Mouse (Mus musculus): ENCODE data around the gene Npdc1. TPM values are rescaled to one million over a fixed set of nuclear protein-coding genes. Genes with fewer than 3 reads are reported as not detected.

Npdc1 gene
- polyA plus RNA-seq, 1 experiment, result 32.5 TPM

DNA sequence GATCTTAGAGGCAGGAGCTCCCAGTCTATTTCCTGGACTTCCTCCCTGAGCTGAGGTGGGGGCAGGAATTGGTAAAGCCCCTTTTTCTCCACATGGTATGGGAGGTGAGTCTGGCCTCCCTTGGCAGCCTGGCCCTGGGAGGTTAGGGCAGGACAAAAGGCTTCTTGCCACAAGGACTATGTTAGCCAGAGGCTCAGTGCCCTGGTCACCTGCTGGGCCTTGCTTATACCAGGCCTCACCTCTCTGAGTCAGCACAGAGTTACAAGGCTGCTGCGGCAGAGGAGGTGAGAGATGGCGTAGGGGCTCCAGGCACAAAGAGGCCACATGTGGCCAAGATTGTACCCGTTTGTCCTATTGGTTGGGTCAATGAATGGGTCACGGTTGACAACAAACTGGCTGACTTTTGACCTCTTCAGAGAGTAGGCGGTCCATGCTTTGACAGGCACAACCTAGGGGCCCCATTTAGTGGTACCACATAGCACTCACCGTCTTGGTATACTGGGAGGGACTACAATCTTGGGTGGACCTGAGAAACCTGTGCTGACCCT, 32.2 kb downstream of the Npdc1 start:
- Histone ChIP-seq H3K27ac (replicated peaks; ENCODE audit: low read depth, low read length) (no peak overlapping the region), H3K4me1 (ENCODE audit: control insufficient read depth, insufficient read depth, insufficient read length, low read length) (peaks cover 2% of the 10 kb centered on the region; the same call in 1 of the 2 replicates), H3K4me3 (ENCODE audit: insufficient read depth, low read depth, low read length) (no peak overlapping the region)

DNA sequence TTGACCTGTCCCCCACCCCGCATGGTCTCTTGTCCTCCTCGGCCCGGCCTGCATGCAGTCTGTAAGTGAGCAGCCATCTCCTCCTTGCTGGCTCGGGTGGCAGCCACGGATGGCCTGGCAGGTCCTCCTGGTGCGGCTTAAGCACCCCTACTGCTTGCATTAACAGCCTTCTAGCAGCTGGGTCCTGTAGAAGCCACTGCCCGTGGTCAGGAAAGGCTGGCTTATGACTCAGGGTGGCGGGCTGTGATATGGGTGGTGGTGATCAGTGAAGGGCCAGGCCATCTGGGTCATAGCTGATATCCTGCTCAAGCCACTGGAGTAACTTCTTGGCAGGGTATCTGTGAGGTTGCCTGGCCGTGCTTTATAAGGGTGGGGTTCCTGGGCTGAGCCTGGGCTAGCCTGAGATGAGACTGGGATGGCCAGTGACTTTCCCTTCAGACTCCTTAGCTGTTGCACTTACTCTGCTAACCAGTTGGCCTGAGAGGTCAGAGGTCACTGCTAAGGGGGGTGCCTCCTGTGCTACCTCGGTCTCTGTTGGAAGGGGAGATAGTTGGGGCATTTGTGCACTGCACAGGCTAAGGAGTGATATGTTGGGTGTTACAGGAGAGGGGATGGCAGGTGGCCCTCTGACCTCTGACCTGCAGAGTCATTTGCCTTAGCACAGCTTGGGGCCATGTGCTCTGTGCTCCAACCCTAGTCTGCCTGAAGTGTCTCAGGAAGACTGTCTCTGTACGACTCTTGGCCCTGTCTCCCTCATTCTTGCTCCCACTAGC, 33.4 kb downstream of the Npdc1 start:
- no peak overlapping the region for H3K4me3 ChIP-seq (ENCODE audit: insufficient read depth, low read depth, low read length)
- no peak overlapping the region for H3K27ac ChIP-seq (replicated peaks; ENCODE audit: low read depth, low read length)
- peaks cover 2% of the 10 kb centered on the region; the same call in 1 of the 2 replicates for H3K4me1 ChIP-seq (ENCODE audit: control insufficient read depth, insufficient read depth, insufficient read length, low read length)

DNA sequence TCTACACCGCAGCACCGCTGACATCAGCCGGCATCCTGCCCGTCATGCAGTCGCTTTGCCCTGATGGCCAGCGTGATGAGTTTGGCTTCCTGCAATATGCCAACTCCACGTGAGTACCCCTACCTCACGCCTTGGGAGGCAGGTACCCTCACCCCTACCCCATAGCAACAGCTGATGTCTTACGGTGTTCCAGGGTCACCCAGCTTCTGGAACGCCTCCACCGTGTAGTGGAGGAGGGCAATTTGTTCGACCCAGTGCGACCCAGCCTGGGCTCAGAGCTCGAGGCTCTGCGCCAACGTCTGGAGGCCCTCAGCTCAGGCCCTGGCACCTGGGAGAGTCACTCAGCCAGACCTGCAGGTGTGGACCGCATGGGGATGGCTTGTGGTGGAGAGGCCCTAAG, 34.0 kb downstream of the Npdc1 start:
- no peak overlapping the region for H3K4me3 ChIP-seq (ENCODE audit: insufficient read depth, low read depth, low read length)
- H3K27ac ChIP-seq (replicated peaks; ENCODE audit: low read depth, low read length), result no peak overlapping the region
- H3K4me1 ChIP-seq (ENCODE audit: control insufficient read depth, insufficient read depth, insufficient read length, low read length), result peaks cover 2% of the 10 kb centered on the region; the same call in 1 of the 2 replicates

DNA sequence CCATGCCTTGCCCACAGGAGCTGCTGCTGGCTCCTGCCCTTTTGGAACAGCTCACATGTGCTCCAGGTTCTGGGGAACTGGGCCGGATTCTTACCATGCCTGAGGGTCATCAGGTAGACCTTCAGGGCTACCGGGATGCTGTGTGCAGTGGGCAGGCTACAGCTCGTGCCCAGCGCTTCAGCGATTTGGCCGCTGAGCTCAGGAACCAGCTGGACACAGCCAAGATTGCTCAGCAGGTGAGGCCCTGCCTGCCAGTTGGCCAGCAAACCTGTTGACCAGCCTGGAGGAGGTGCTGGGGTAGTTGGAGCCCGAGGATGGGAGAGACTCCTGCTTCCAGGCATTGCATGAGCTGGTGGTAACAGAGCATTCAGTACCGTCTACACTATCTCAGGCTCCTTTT, 35.1 kb downstream of the Npdc1 start:
- Histone ChIP-seq H3K27ac (replicated peaks; ENCODE audit: low read depth, low read length) (no peak overlapping the region), H3K4me3 (ENCODE audit: insufficient read depth, low read depth, low read length) (no peak overlapping the region), H3K4me1 (ENCODE audit: control insufficient read depth, insufficient read depth, insufficient read length, low read length) (no peaks in the 10 kb centered on the region)

DNA sequence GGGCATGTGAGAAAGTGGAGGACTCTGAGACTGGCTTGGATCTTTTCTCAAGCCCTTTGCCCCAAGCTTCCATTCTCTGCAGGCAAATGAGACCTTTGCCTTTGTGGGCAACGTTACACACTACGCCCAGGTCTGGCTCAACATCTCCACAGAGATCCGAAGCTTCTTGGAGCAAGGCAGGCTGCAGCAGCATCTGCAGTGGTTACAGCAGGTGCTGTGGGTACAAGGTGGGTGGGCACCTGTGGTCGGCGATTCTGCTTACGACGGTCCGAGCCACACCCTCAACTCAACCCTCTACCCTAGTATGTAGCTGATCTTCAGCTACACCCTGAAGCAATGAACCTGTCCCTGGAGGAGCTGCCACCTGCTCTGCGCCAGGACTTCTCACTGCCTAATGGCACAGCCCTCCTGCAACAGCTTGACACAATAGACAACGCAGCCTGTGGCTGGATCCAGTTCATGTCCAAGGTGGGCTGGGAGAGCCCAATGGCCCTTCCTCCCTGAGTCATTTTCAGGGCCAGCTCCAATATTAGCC, 37.2 kb downstream of the Npdc1 start:
- no peak overlapping the region for H3K4me3 ChIP-seq (ENCODE audit: insufficient read depth, low read depth, low read length)
- H3K4me1 ChIP-seq (ENCODE audit: control insufficient read depth, insufficient read depth, insufficient read length, low read length), result no peaks in the 10 kb centered on the region
- H3K27ac ChIP-seq (replicated peaks; ENCODE audit: low read depth, low read length), result no peak overlapping the region

DNA sequence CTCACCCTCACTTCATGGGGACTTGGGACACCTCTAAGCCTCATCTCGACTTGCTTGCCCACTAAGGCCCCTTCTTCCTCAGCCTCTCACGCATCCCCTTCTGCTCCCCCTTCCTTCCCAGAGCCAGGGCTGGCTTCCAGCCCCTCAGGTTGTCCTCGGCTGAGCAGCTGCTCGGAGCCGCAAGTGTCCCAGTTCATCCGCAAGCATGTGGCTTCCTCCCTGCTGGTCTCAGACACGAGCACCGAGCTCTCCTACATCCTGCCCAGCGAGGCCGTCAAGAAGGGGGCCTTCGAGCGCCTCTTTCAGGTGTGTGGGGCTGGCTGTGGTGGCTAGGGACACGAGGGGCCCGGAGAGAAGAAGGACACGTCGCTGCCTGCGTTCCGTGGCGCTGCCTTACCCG, 41.9 kb downstream of the Npdc1 start:
- H3K27ac ChIP-seq (replicated peaks; ENCODE audit: low read depth, low read length), result no peak overlapping the region
- H3K4me3 ChIP-seq (ENCODE audit: insufficient read depth, low read depth, low read length), result no peak overlapping the region
- no peaks in the 10 kb centered on the region for H3K4me1 ChIP-seq (ENCODE audit: control insufficient read depth, insufficient read depth, insufficient read length, low read length)

DNA sequence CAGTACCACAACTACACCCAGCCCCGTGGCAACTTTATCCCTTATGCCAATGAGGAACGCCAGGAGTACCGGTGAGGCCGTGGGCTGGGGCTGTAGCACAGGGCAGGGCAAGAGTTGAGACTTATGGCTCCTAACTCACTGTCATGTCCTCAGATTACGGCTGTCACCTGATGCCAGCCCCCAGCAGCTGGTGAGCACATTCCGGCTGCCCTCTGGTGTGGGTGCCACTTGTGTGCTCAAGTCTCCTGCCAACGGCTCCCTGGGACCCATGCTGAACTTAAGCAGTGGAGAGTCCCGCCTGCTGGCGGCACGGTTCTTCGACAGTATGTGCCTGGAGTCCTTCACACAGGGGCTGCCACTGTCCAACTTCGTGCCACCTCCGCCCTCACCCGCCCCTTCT, 43.5 kb downstream of the Npdc1 start:
- no peak overlapping the region for H3K27ac ChIP-seq (replicated peaks; ENCODE audit: low read depth, low read length)
- no peak overlapping the region for H3K4me3 ChIP-seq (ENCODE audit: insufficient read depth, low read depth, low read length)

DNA sequence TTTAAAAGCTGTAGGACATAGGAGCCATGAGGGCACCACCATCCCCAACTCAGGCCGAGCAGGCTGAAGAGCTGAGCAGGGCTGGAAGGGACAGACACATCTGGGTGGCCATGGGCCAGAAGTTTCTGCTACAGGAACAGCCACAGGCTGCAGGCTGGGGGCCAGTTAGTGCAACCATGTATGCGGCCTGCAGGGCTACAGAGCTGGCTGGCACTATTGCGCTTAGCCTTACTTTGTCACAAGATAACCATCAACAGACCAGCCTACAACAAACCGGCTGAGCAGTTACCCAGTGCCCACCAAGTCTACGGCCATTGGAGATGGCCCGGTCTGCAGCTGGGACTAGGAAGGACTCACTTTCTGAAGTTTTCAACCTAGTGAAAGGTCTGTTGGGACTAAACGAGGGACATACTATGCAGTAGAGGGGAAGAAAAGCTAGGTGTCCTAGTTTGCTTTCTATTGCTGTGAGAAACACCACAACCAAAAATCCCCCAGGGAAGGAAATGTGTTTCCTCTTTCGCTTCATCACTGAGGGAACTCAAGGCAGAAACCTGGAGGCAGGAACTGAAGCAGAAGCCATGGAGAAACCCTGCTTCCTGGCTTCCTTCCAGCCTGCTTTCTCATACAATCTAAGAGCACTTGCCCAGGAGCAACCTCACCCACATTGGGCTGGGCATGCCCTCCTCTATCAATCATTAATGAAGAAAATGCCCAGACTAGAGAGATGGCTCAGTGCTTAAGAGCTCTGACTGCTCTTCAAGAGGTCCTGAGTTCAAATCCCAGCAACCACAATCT, 51.9 kb downstream of the Npdc1 start:
- no peaks in the 10 kb centered on the region for H3K4me1 ChIP-seq (ENCODE audit: control insufficient read depth, insufficient read depth, insufficient read length, low read length)
- H3K27ac ChIP-seq (replicated peaks; ENCODE audit: low read depth, low read length), result no peak overlapping the region
- H3K4me3 ChIP-seq (ENCODE audit: insufficient read depth, low read depth, low read length), result no peak overlapping the region

More for the DNA sequence above, 43.5 kb downstream of the Npdc1 start:
- H3K4me1 ChIP-seq (ENCODE audit: control insufficient read depth, insufficient read depth, insufficient read length, low read length), result no peaks in the 10 kb centered on the region

DNA sequence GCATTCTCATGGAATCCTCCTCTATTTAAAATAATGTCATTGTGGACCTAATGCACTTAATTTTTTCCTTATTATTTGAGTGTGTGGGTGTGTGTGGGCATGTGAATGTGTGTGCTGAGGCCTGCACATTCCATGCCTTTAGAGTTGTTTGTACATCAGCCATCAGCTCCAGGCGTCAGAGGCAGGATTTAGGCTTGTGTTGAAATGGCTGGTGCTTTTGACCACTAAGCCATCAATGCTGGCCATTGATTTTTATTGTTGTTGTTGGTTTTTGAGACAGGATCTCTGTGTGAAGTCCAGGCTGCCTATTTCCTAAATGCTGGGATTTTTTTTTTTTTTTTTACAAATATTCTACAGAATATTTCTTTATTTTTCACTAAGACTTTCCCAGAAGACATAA, 53.8 kb downstream of the Npdc1 start:
- Histone ChIP-seq H3K27ac (replicated peaks; ENCODE audit: low read depth, low read length) (no peak overlapping the region), H3K4me3 (ENCODE audit: insufficient read depth, low read depth, low read length) (no peak overlapping the region), H3K4me1 (ENCODE audit: control insufficient read depth, insufficient read depth, insufficient read length, low read length) (no peaks in the 10 kb centered on the region; the same call in 1 of the 2 replicates)

DNA sequence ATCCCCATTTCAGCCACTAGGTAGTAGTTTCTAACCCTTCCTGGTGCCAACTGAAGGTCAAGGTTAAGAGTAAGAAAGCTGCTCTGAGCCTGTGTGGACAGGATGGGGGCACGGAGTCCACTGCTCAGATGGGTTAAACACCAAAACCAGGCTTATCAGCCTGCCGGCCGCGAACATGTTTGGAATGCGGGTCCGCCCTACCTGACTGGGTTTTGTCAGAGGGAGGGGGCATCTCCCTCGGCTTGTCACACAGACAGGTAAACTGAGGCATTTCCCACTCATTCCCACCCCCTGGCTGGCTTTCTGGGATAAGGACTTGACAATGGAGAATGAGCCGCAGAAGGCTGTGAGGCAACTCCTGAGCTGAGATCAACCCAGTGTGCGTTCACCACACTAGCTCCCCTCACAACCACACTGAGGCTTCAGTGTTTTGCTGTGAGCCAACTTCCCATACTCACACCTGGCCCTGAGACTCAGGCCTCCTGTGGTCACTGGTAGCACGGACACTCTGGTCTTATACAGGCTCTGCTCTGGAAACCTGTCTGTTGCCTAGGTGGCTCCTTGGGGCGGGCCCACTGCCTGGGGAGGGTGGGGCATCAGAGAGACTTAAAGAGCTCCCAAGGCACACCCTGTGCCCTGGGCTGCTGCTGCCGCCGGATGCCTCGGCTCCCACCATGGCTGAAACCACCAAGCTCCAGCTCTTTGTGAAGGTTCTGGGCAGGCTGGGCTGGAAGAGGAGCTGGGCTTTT, 57.2 kb downstream of the Npdc1 start, which contains the start of gene Clic3:
Gene Clic3, plus strand, starts transcription at position 634 of the 749 bp plus-strand sequence.
- Histone ChIP-seq H3K4me3 (ENCODE audit: insufficient read depth, low read depth, low read length) (no peak within 1 kb of the TSS), H3K27ac (replicated peaks; ENCODE audit: low read depth, low read length) (no peak within 1 kb of the TSS), H3K4me1 (ENCODE audit: control insufficient read depth, insufficient read depth, insufficient read length, low read length) (peaks cover 3% of the 10 kb centered on the region)

DNA sequence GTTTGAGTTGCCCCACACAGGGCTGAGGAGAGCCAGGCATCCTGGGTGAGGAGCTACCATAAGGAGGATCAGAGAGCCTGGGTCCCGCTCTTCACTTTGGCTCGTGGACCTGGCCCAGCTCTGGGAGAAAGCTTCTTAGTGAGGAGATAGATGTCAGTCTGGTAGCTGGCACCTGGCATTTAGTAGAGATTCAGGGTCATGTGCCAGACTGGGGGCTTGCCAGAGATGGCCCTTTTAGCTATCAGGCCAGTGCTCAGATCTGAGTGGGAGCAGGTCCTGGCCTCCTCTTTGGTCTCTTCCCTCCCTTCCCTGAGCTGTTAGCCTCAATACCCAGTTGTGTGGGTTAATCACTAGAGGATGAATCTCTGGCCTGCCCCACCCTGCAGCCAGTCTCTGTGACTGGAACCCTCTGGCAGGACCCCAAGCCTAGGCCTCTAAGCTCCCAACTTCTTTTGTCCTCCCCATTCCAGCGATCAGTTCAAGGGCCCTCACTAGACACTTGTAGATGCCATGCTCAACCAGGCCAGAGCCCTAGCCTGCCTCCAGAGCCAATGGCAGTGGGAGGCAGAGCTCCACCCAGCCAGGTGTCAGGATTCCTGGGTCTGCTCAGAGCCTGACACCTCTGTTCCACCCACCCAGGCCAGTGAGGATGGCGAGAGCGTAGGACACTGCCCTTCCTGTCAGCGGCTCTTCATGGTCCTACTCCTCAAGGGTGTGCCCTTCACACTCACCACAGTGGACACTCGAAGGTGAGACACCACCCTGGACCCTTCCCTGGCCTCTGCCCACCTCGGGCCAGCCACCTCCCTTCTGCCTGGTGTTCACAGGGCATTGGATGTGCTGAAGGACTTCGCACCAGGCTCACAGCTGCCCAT, 58.1 kb downstream of the Npdc1 start:
- Histone ChIP-seq H3K27ac (replicated peaks; ENCODE audit: low read depth, low read length) (no peak overlapping the region), H3K4me1 (ENCODE audit: control insufficient read depth, insufficient read depth, insufficient read length, low read length) (peaks cover 10% of the 10 kb centered on the region), H3K4me3 (ENCODE audit: insufficient read depth, low read depth, low read length) (no peak overlapping the region)

DNA sequence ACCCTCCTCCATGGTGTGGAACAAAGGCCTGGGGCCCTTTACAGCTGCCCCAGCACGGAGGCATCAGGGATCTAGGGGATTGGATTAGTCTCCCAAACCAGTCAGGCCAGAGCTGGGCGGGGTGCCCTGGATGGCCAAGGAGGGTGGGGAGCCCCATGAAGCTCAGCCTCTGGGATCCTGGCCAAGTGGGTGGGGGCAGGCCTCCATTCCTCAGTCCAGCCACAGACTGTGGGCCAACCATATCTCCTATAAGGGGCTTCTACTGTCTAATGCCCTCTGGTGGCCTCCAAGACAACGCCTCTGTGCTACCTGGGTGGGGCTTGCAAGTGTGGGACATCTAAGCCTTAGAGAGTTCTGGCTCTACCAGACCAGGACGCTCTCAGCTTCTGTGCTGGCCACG, 59.8 kb downstream of the Npdc1 start:
- H3K4me3 ChIP-seq (ENCODE audit: insufficient read depth, low read depth, low read length), result peak overlapping the region; percentile 96; the same call in 1 of the 2 replicates
- H3K27ac ChIP-seq (replicated peaks; ENCODE audit: low read depth, low read length), result no peak overlapping the region
- H3K4me1 ChIP-seq (ENCODE audit: control insufficient read depth, insufficient read depth, insufficient read length, low read length), result peaks cover 10% of the 10 kb centered on the region

Measured in brown adipose tissue, adult 24 weeks (tissue).